Comparison of ENCODE assay signal across 9 mouse cellular contexts in the genomic region with DNA sequence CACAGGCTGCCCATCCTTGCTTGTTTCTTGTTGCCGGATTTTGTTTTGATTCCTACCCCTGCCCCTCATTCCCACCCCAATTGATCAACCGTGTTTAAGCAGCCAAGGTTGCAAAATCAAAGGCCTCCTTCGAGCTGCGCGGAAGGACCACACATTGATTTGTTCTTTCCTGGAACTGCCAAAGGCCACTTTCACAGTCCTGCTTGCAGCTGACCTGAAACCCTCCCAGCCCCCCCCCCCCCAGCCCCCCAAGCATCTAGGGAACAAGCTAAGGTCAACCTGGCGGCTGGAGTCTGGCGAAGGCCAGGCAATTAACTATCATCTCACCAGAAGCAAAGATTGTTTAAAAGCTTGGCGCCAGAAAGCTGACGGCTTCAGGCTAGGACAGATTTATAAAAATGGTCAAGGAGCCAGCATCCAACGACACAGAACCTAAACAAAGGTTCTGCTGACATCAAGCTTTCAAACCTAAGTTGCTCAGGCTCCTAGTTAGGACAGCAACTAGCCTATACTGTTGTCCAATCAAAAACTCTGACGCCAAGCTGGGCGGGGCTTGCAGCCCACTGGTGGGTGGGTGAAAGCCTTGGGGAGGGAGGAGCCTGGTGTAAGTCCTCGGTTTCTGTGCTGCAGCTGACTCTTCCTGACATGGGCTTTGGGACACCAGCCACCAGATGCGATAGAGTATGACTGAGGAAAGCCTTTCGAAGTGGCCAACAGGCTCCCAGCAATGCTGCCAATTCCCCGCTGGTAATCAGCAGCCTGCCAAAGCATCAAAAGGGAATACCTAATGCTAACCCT. TPM values are rescaled to one million over a fixed set of nuclear protein-coding genes. Genes with fewer than 3 reads are reported as not detected.
A peak's percentile ranks its signal among the peaks of the same experiment; 100 is the strongest.
DNase-seq lines count a peak whose midpoint lies in the region; ATAC-seq and TF ChIP-seq lines count a peak whose summit lies in the region.
"Had no signal": no experiment of that assay in that cellular context is flagged by ENCODE, and none has a peak within 500 bp of the region (broad histone marks: within the 10 kb centered on the region; RNA-seq: fewer than 3 reads in every experiment).

No protein-coding gene starts in this region.

- peaks cover 4% of the 10 kb centered on the region; the same call in 1 of the 2 replicates for H3K36me3 ChIP-seq in intestine, postnatal 0 days (ENCODE audit: control insufficient read depth, insufficient read depth)
- no peaks in the 10 kb centered on the region for H3K36me3 ChIP-seq in liver, embryonic 13.5 days
- H3K36me3 ChIP-seq in neural tube, embryonic 13.5 days = no peaks in the 10 kb centered on the region

- TF ChIP-seq POLR2A in cortical plate, adult 2 months (IDR thresholded peaks at IDR 0.05; ENCODE audit: extremely low read depth, insufficient read depth, low read length) = no peak

- peak; percentile 42 for ATAC-seq in frontal cortex, adult (ENCODE audit: low TSS enrichment)
- no peak for ATAC-seq in intestine, postnatal 0 days
- peak; percentile 74 for ATAC-seq in liver, embryonic 13.5 days (ENCODE audit: low read depth)
- peak; percentile 82 for ATAC-seq in neural tube, embryonic 13.5 days (ENCODE audit: low read depth)
- no peak for ATAC-seq in CD4-positive, CD25-positive, alpha-beta regulatory T cell, adult 4 months

- peaks cover 1% of the 10 kb centered on the region; the same call in 1 of the 2 replicates for H3K4me1 ChIP-seq in cortical plate, adult 2 months (ENCODE audit: control insufficient read depth, insufficient read depth, low read length)
- 0 out of 2 replicates have a peak, but pooled peaks cover 2% of the 10 kb centered on the region for H3K4me1 ChIP-seq in intestine, postnatal 0 days (replicated peaks; ENCODE audit: control insufficient read depth, insufficient read depth, low read length)
- H3K4me1 ChIP-seq in liver, embryonic 13.5 days (replicated peaks) = no peaks in the 10 kb centered on the region; the same call in 1 of the 2 replicates
- H3K4me1 ChIP-seq in neural tube, embryonic 13.5 days (replicated peaks) = peaks cover 12% of the 10 kb centered on the region

- H3K27ac ChIP-seq in cortical plate, adult 2 months (ENCODE audit: insufficient read depth, low read length) = peak overlapping the region; percentile 90
- H3K27ac ChIP-seq in intestine, postnatal 0 days (ENCODE audit: low read depth, low read length) = peak overlapping the region; percentile 43; the same call in 1 of the 2 replicates
- no peak overlapping the region for H3K27ac ChIP-seq in liver, embryonic 13.5 days
- H3K27ac ChIP-seq in neural tube, embryonic 13.5 days (replicated peaks) = 0 out of 2 replicates have a peak overlapping the region, but pooled peaks have one; percentile 9

- H3K9ac ChIP-seq in intestine, postnatal 0 days (ENCODE audit: low read depth, low read length) = no peak overlapping the region
- no peak overlapping the region for H3K9ac ChIP-seq in liver, embryonic 13.5 days
- H3K9ac ChIP-seq in neural tube, embryonic 13.5 days = peak overlapping the region; percentile 31; the same call in 1 of the 2 replicates

- H3K4me2 ChIP-seq in intestine, postnatal 0 days (replicated peaks; ENCODE audit: low read depth) = peak overlapping the region; percentile 32; the same call in 1 of the 2 replicates
- H3K4me2 ChIP-seq in liver, embryonic 13.5 days = peak overlapping the region; percentile 17
- H3K4me2 ChIP-seq in neural tube, embryonic 13.5 days = peak overlapping the region; percentile 25

- no peaks in the 10 kb centered on the region for H3K27me3 ChIP-seq in intestine, postnatal 0 days (replicated peaks; ENCODE audit: control insufficient read depth, insufficient read depth, low read length)
- H3K27me3 ChIP-seq in liver, embryonic 13.5 days = no peaks in the 10 kb centered on the region
- no peaks in the 10 kb centered on the region for H3K27me3 ChIP-seq in neural tube, embryonic 13.5 days

- no peak for TF ChIP-seq CTCF in cortical plate, adult 2 months (IDR thresholded peaks at IDR 0.05; ENCODE audit: extremely low read depth, insufficient read depth, low read length)
- no peak for TF ChIP-seq CTCF in intestine, postnatal 0 days (IDR thresholded peaks at IDR 0.05; ENCODE audit: low read depth)

- WGBS in intestine, postnatal 0 days = 30% methylated on average over 16 of the region's 16 CpGs
- WGBS in liver, embryonic 13.5 days (ENCODE audit: insufficient replicate concordance) = 34% methylated on average over 16 of the region's 16 CpGs
- WGBS in neural tube, embryonic 13.5 days = 30% methylated on average over 16 of the region's 16 CpGs

- no peaks in the 10 kb centered on the region for H3K9me3 ChIP-seq in intestine, postnatal 0 days (ENCODE audit: control insufficient read depth)
- no peaks in the 10 kb centered on the region for H3K9me3 ChIP-seq in liver, embryonic 13.5 days (replicated peaks)
- no peaks in the 10 kb centered on the region for H3K9me3 ChIP-seq in neural tube, embryonic 13.5 days

- DNase-seq in frontal cortex, postnatal 25 days (ENCODE audit: low spot score in 2 of 2) = no peak
- DNase-seq in gastrocnemius, postnatal 36 days = peak; percentile 43 to 61
- DNase-seq in liver, embryonic 13.5 days = peak; percentile 19

- no peak overlapping the region for H3K4me3 ChIP-seq in cortical plate, adult 2 months (ENCODE audit: insufficient read depth, low read length)
- no peak overlapping the region for H3K4me3 ChIP-seq in intestine, postnatal 0 days (ENCODE audit: low read depth, low read length)
- no peak overlapping the region for H3K4me3 ChIP-seq in liver, embryonic 13.5 days (replicated peaks)
- H3K4me3 ChIP-seq in neural tube, embryonic 13.5 days = no peak overlapping the region
- H3K4me3 ChIP-seq: erythroblast, embryonic 14.5 days had no signal

- intact Hi-C loops in gastrocnemius, postnatal 36 days (cut with DNase I) = no loop called here

RNA-seq across cellular contexts. Expression of a gene that starts 13.0 kb away (rescaled TPM):
- polyA plus RNA-seq in cortical plate, adult 2 months (2012; rRNA removed) = 20.6 and 21.2 TPM in 2 replicates
- total RNA-seq in gastrocnemius, postnatal 36 days (2021) = 1 to 10 TPM; 1.9 to 2.1 TPM
- 8.8 and 9.3 TPM in 2 replicates for polyA plus RNA-seq in intestine, postnatal 0 days (2015; fragmentation: Nextera tagmentation; extraction: Ambion mirVana)
- 0.17 and 0.24 TPM in 2 replicates for polyA plus RNA-seq in liver, embryonic 13.5 days (2015; fragmentation: Nextera tagmentation; extraction: Ambion mirVana)
- polyA plus RNA-seq in neural tube, embryonic 13.5 days (2015; fragmentation: Nextera tagmentation; extraction: Ambion mirVana) = 1.1 and 1.2 TPM in 2 replicates
- not detected for polyA plus RNA-seq in CD4-positive, CD25-positive, alpha-beta regulatory T cell, adult 4 months (2017; shearing (Covaris generic))

Comparison
In these comparisons a context has a peak if more than half of its experiments do, and no peak if none do; other contexts are left out.
1. ATAC-seq: peak in frontal cortex, adult (single experiment), liver, embryonic 13.5 days (single experiment) and neural tube, embryonic 13.5 days (single experiment); none in intestine, postnatal 0 days (single experiment) and CD4-positive, CD25-positive, alpha-beta regulatory T cell, adult 4 months (single experiment).
2. DNase-seq: peak in gastrocnemius, postnatal 36 days (2 of 2) and liver, embryonic 13.5 days (single experiment); none in frontal cortex, postnatal 25 days (0 of 2).
3. Peak in every context shown above with its lines, with median percentiles within 50 percentile points of each other: H3K4me2 ChIP-seq.